Mouse (Mus musculus) heart, embryonic 14.5 days (tissue): Measurements from ENCODE around the gene Zfp3. TPM values are rescaled to one million over a fixed set of nuclear protein-coding genes. Genes with fewer than 3 reads are reported as not detected.

Experiments
- ATAC-seq: fragments of 200-750 bp; cut with Nextera tagmentation; 2 replicates; pipeline ENCODE4 v1.8.0; 2017; ENCODE audit warnings: low read depth, moderate TSS enrichment; ENCODE audit not compliant: insufficient number of reproducible peaks, insufficient read depth, low FRiP score
- H3K27ac ChIP-seq, 2 experiments: fragments of 200-500 bp in 1 of 2; fragments of 300-500 bp in 1 of 2; sonication (generic) in 1 of 2; replicated peaks in 1 of 2; 2 replicates each; pipeline ENCODE4 v1.5.1; 2012 to 2014; ENCODE audit warnings: low read depth in 2 of 2, low read length in 2 of 2, control low read depth in 1 of 2, mild to moderate bottlenecking in 1 of 2, mixed read lengths in 1 of 2; ENCODE audit not compliant: control insufficient read depth in 1 of 2, insufficient read depth in 1 of 2
- H3K27me3 ChIP-seq: fragments of 300-500 bp; sonication (generic); 2 replicates; pipeline ENCODE4 v1.6.1; 2014; ENCODE audit warnings: mild to moderate bottlenecking, low read length, control low read depth; ENCODE audit not compliant: control insufficient read depth, insufficient read depth
- H3K36me3 ChIP-seq: fragments of 300-500 bp; sonication (generic); 2 replicates; pipeline ENCODE4 v1.6.1; 2014; ENCODE audit warnings: mild to moderate bottlenecking, control low read depth, low read length, mixed read lengths; ENCODE audit not compliant: control insufficient read depth, insufficient read depth
- H3K4me1 ChIP-seq, 2 experiments: fragments of 200-500 bp in 1 of 2; fragments of 300-500 bp in 1 of 2; sonication (generic) in 1 of 2; 2 replicates each; pipeline ENCODE4 v1.6.1; 2012 to 2014; ENCODE audit warnings: low read length in 2 of 2, control low read depth in 1 of 2, mixed read lengths in 1 of 2; ENCODE audit not compliant: control insufficient read depth in 2 of 2, insufficient read depth in 2 of 2
- H3K4me2 ChIP-seq: fragments of 300-500 bp; sonication (generic); 2 replicates; pipeline ENCODE4 v1.6.1; 2014; ENCODE audit warnings: mild to moderate bottlenecking, low read length
- H3K4me3 ChIP-seq, 2 experiments: fragments of 200-500 bp in 1 of 2; fragments of 300-500 bp in 1 of 2; sonication (generic) in 1 of 2; 2 replicates each; pipeline ENCODE4 v1.5.1; 2012 to 2014; ENCODE audit warnings: low read length in 2 of 2, mild to moderate bottlenecking in 2 of 2, control low read depth in 1 of 2, low read depth in 1 of 2, moderate library complexity in 1 of 2; ENCODE audit not compliant: control insufficient read depth in 1 of 2, insufficient read depth in 1 of 2
- H3K9ac ChIP-seq: fragments of 300-500 bp; sonication (generic); 2 replicates; pipeline ENCODE4 v1.6.1; 2014; ENCODE audit warnings: mild to moderate bottlenecking, low read length
- H3K9me3 ChIP-seq: fragments of 300-500 bp; sonication (generic); 2 replicates; pipeline ENCODE4 v1.6.1; 2016; ENCODE audit warnings: low read length, control low read depth; ENCODE audit not compliant: control insufficient read depth
- WGBS: fragments of 180-500 bp; shearing (Covaris S2); extraction: QIAGEN DNeasy Blood & Tissue Kit; methylation state at CpG from one replicate; pipeline ENCODE4 v1.1.7; 2014; 5-methylcytosine and 5-hydroxymethylcytosine counted together
- polyA plus RNA-seq: library from polyadenylated mRNA; unstranded; fragments of >200 nt; fragmentation: Nextera tagmentation; extraction: Ambion mirVana; gene quantifications from 2 replicates; pipeline ENCODE4 v1.2.1, GENCODE M21; 2014

The Zfp3 gene
- polyA plus RNA-seq, 1 experiment from 2014 or later = 9.3 TPM

GRCm38 (mm10) chr11:70806697-70807096 is 42.7 kb downstream of the Zfp3 start:
- 78% methylated on average over 4 of the region's 4 CpGs for WGBS
- H3K36me3 ChIP-seq = no peaks in the 10 kb centered on the region
- no peak overlapping the region for H3K9ac ChIP-seq
- 0 out of 2 replicates have a peak, but pooled peaks cover 4% of the 10 kb centered on the region for H3K9me3 ChIP-seq
- H3K4me2 ChIP-seq = no peak overlapping the region
- H3K27me3 ChIP-seq = no peaks in the 10 kb centered on the region
- no peak overlapping the region for H3K4me3 ChIP-seq
- no peak overlapping the region for H3K27ac ChIP-seq
- no peak for ATAC-seq
- H3K4me1 ChIP-seq = no peaks in the 10 kb centered on the region

GRCm38 (mm10) chr11:70807630-70808029 is 43.6 kb downstream of the Zfp3 start:
- ATAC-seq = no peak
- WGBS = 65% methylated on average over 4 of the region's 4 CpGs
- Histone ChIP-seq H3K36me3 (no peaks in the 10 kb centered on the region), H3K27ac (no peak overlapping the region), H3K9me3 (0 out of 2 replicates have a peak, but pooled peaks cover under 1% of the 10 kb centered on the region), H3K4me1 (no peaks in the 10 kb centered on the region), H3K4me2 (no peak overlapping the region), H3K9ac (no peak overlapping the region), H3K27me3 (no peaks in the 10 kb centered on the region), H3K4me3 (no peak overlapping the region)

- WGBS = 40% methylated on average over 3 of the region's 3 CpGs
- Histone ChIP-seq H3K9ac (no peak overlapping the region), H3K4me3 (no peak overlapping the region), H3K27ac (no peak overlapping the region), H3K9me3 (no peaks in the 10 kb centered on the region), H3K4me1 (no peaks in the 10 kb centered on the region), H3K36me3 (no peaks in the 10 kb centered on the region), H3K4me2 (no peak overlapping the region), H3K27me3 (no peaks in the 10 kb centered on the region)
- no peak for ATAC-seq
Measured at GRCm38 (mm10) chr11:70808101-70808500, 44.1 kb downstream of the Zfp3 start.

GRCm38 (mm10) chr11:70809011-70809410 is 45.0 kb downstream of the Zfp3 start:
- Histone ChIP-seq H3K27ac (no peak overlapping the region), H3K9me3 (no peaks in the 10 kb centered on the region), H3K4me2 (no peak overlapping the region), H3K36me3 (no peaks in the 10 kb centered on the region), H3K4me1 (no peaks in the 10 kb centered on the region), H3K4me3 (no peak overlapping the region), H3K9ac (no peak overlapping the region), H3K27me3 (no peaks in the 10 kb centered on the region)
- no peak for ATAC-seq
- WGBS = 13% methylated on average over 1 of the region's 1 CpGs

GRCm38 (mm10) chr11:70811041-70811440 is 47.0 kb downstream of the Zfp3 start:
- whole genome bisulfite sequencing = 79% methylated on average over 5 of the region's 5 CpGs
- no peak for ATAC-seq
- H3K4me2 ChIP-seq = no peak overlapping the region
- no peak overlapping the region for H3K4me3 ChIP-seq
- H3K27ac ChIP-seq = no peak overlapping the region
- H3K27me3 ChIP-seq = no peaks in the 10 kb centered on the region
- no peaks in the 10 kb centered on the region for H3K36me3 ChIP-seq
- no peak overlapping the region for H3K9ac ChIP-seq
- H3K9me3 ChIP-seq = no peaks in the 10 kb centered on the region
- no peaks in the 10 kb centered on the region for H3K4me1 ChIP-seq

GRCm38 (mm10) chr11:70811471-70812240 is 47.6 kb downstream of the Zfp3 start:
- no peak overlapping the region for H3K9ac ChIP-seq
- H3K36me3 ChIP-seq = no peaks in the 10 kb centered on the region
- H3K27me3 ChIP-seq = no peaks in the 10 kb centered on the region
- no peaks in the 10 kb centered on the region for H3K4me1 ChIP-seq
- no peak overlapping the region for H3K4me2 ChIP-seq
- H3K4me3 ChIP-seq = no peak overlapping the region
- H3K27ac ChIP-seq = no peak overlapping the region
- no peaks in the 10 kb centered on the region for H3K9me3 ChIP-seq
- ATAC-seq = no peak
- WGBS = 55% methylated on average over 13 of the region's 13 CpGs

GRCm38 (mm10) chr11:70812365-70812764 is 48.4 kb downstream of the Zfp3 start, which contains the start of gene Scimp:
TSS of gene Scimp (minus strand) at chr11:70812586.
- H3K27ac ChIP-seq = no peak within 1 kb of the TSS

GRCm38 (mm10) chr11:70815071-70815470 is 51.1 kb downstream of the Zfp3 start:
- no peak overlapping the region for H3K4me2 ChIP-seq
- no peaks in the 10 kb centered on the region for H3K4me1 ChIP-seq
- ATAC-seq = no peak
- WGBS = 79% methylated on average over 8 of the region's 8 CpGs
- H3K36me3 ChIP-seq = no peaks in the 10 kb centered on the region
- H3K4me3 ChIP-seq = no peak overlapping the region
- H3K9ac ChIP-seq = no peak overlapping the region
- H3K9me3 ChIP-seq = no peaks in the 10 kb centered on the region
- H3K27me3 ChIP-seq = no peaks in the 10 kb centered on the region
- H3K27ac ChIP-seq = no peak overlapping the region

More at GRCm38 (mm10) chr11:70812365-70812764, 48.4 kb downstream of the Zfp3 start, which contains the start of gene Scimp:
- H3K27me3 ChIP-seq = no peaks in the 10 kb centered on the region
- H3K4me3 ChIP-seq = no peak within 1 kb of the TSS
- no peak within 1 kb of the TSS for H3K4me2 ChIP-seq
- WGBS = 63% methylated on average over 7 of the region's 7 CpGs
- H3K9me3 ChIP-seq = no peaks in the 10 kb centered on the region
- no peaks in the 10 kb centered on the region for H3K36me3 ChIP-seq
- H3K9ac ChIP-seq = no peak within 1 kb of the TSS
- ATAC-seq = no peak
- H3K4me1 ChIP-seq = no peaks in the 10 kb centered on the region
